Mouse (Mus musculus): Measurements from ENCODE around the gene 1700030J22Rik.
A peak's percentile ranks its signal among the peaks of the same experiment; 100 is the strongest.

The 1700030J22Rik gene

GRCm38 (mm10) chr8:116978631-116979256 lies at the start of gene 1700030J22Rik:
Gene 1700030J22Rik (minus strand): TSS chr8:116978959.
- peak; percentile 100 for DNase-seq (ENCODE audit: low spot score)

- DNase-seq (ENCODE audit: low spot score) = no peak
Measured at GRCm38 (mm10) chr8:117027601-117028000, 48.8 kb upstream of the 1700030J22Rik start.

GRCm38 (mm10) chr8:117022297-117022993 lies 43.7 kb upstream of the 1700030J22Rik start:
- DNase-seq (ENCODE audit: low spot score) = no peak

- no peak for DNase-seq (ENCODE audit: low spot score)
Measured at GRCm38 (mm10) chr8:117019323-117020275, 40.8 kb upstream of the 1700030J22Rik start.

GRCm38 (mm10) chr8:117017896-117018295 lies 39.1 kb upstream of the 1700030J22Rik start:
- DNase-seq (ENCODE audit: low spot score) = no peak

- DNase-seq (ENCODE audit: low spot score) = no peak
Measured at GRCm38 (mm10) chr8:117017006-117017405, 38.2 kb upstream of the 1700030J22Rik start.

- DNase-seq (ENCODE audit: low spot score) = no peak
Measured at GRCm38 (mm10) chr8:117015670-117016069, 36.9 kb upstream of the 1700030J22Rik start.

- DNase-seq (ENCODE audit: low spot score) = no peak
Measured at GRCm38 (mm10) chr8:117011366-117011765, 32.6 kb upstream of the 1700030J22Rik start.

- DNase-seq (ENCODE audit: low spot score) = no peak
Measured at GRCm38 (mm10) chr8:116994016-116994716, 15.4 kb upstream of the 1700030J22Rik start.

- peak; percentile 100 for DNase-seq (ENCODE audit: low spot score)
Measured at GRCm38 (mm10) chr8:116993095-116993867, 14.5 kb upstream of the 1700030J22Rik start, which contains the start of gene Gcsh. Gene Gcsh (minus strand): TSS chr8:116993537.

GRCm38 (mm10) chr8:116992176-116992971 lies 13.6 kb upstream of the 1700030J22Rik start:
- DNase-seq (ENCODE audit: low spot score) = peak; percentile 65

- no peak for DNase-seq (ENCODE audit: low spot score)
Measured at GRCm38 (mm10) chr8:116991241-116991640, 12.5 kb upstream of the 1700030J22Rik start.

- no peak for DNase-seq (ENCODE audit: low spot score)
Measured at GRCm38 (mm10) chr8:116989842-116990241, 11.1 kb upstream of the 1700030J22Rik start.

GRCm38 (mm10) chr8:116980117-116980516 lies 1.4 kb upstream of the 1700030J22Rik start:
- peak; percentile 89 for DNase-seq (ENCODE audit: low spot score)

GRCm38 (mm10) chr8:116978052-116978451 lies 707 bp downstream of the 1700030J22Rik start:
- no peak for DNase-seq (ENCODE audit: low spot score)

- no peak for DNase-seq (ENCODE audit: low spot score)
Measured at GRCm38 (mm10) chr8:116975606-116976005, 3.2 kb downstream of the 1700030J22Rik start.

- no peak for DNase-seq (ENCODE audit: low spot score)
Measured at GRCm38 (mm10) chr8:116975066-116975465, 3.7 kb downstream of the 1700030J22Rik start.

- peak; percentile 55 for DNase-seq (ENCODE audit: low spot score)
Measured at GRCm38 (mm10) chr8:116969531-116969930, 9.2 kb downstream of the 1700030J22Rik start.

GRCm38 (mm10) chr8:116954415-116954814 lies 24.3 kb downstream of the 1700030J22Rik start:
- no peak for DNase-seq (ENCODE audit: low spot score)

- no peak for DNase-seq (ENCODE audit: low spot score)
Measured at GRCm38 (mm10) chr8:116952428-116952827, 26.3 kb downstream of the 1700030J22Rik start.
